Comparison of ENCODE assay signal across 9 mouse cellular contexts in genomic region chr5:136780465-136780864, GRCm38 (mm10).
A peak's percentile ranks its signal among the peaks of the same experiment; 100 is the strongest.
DNase-seq lines count a peak whose midpoint lies in the region; ATAC-seq and TF ChIP-seq lines count a peak whose summit lies in the region.
"Had no signal": no experiment of that assay in that cellular context is flagged by ENCODE, and none has a peak within 500 bp of the region (broad histone marks: within the 10 kb centered on the region; RNA-seq: fewer than 3 reads in every experiment).

No protein-coding gene starts in this region.

- no peak overlapping the region for H3K9ac ChIP-seq in heart, embryonic 11.5 days (ENCODE audit: low read depth, low read length)
- H3K9ac ChIP-seq in limb, embryonic 13.5 days: no peak overlapping the region
- H3K9ac ChIP-seq: embryonic facial prominence, embryonic 13.5 days had no signal

- no peak for ATAC-seq in heart, embryonic 11.5 days (replicated peaks; ENCODE audit: insufficient number of reproducible peaks, low FRiP score, low TSS enrichment)
- no peak for ATAC-seq in limb, embryonic 13.5 days (ENCODE audit: low FRiP score, low read depth)
- no peak for ATAC-seq in inflammation-experienced regulatory T-cells, adult 6 months

- H3K27ac ChIP-seq in heart, embryonic 11.5 days (ENCODE audit: low read depth, low read length): no peak overlapping the region
- H3K27ac ChIP-seq in limb, embryonic 13.5 days: 0 out of 2 replicates have a peak overlapping the region, but pooled peaks have one; percentile 6
- H3K27ac ChIP-seq: embryonic facial prominence, embryonic 13.5 days had no signal

- no peaks in the 10 kb centered on the region for H3K4me1 ChIP-seq in heart, embryonic 11.5 days (ENCODE audit: control insufficient read depth, insufficient read depth, low read length)
- H3K4me1 ChIP-seq in limb, embryonic 13.5 days: no peaks in the 10 kb centered on the region

- WGBS in heart, embryonic 11.5 days (ENCODE audit: insufficient replicate concordance): 40% methylated on average over 10 of the region's 10 CpGs
- WGBS in limb, embryonic 13.5 days: 51% methylated on average over 10 of the region's 10 CpGs

- TF ChIP-seq CTCF in brain, embryonic 14.5 days (IDR thresholded peaks at IDR 0.05; ENCODE audit: borderline replicate concordance, extremely low read depth, insufficient read depth, insufficient read length): peak; percentile 82

- no peak overlapping the region for H3K4me3 ChIP-seq in heart, embryonic 11.5 days (ENCODE audit: low read depth, low read length)
- H3K4me3 ChIP-seq in limb, embryonic 13.5 days: no peak overlapping the region
- H3K4me3 ChIP-seq: embryonic facial prominence, embryonic 13.5 days had no signal

- intact Hi-C loops in heart, postnatal 14 days (cut with DNase I): no loop called here

- DNase-seq in heart, postnatal 14 days: peak; percentile 16 to 59
- DNase-seq in spleen, adult 12 weeks (ENCODE audit: low spot score): peak; percentile 33
- DNase-seq in spleen, postnatal 36 days (ENCODE audit: low spot score in 2 of 2): no peak
- DNase-seq in brain, embryonic 14.5 days (ENCODE audit: low read depth): peak; percentile 23
- peak; percentile 62 for DNase-seq in splenic B cell, adult 2 months (ENCODE audit: low read depth, low spot score)

- H3K9me3 ChIP-seq in heart, embryonic 11.5 days (replicated peaks; ENCODE audit: control insufficient read depth, low read length): no peaks in the 10 kb centered on the region
- peaks cover 14% of the 10 kb centered on the region for H3K9me3 ChIP-seq in limb, embryonic 13.5 days
- H3K9me3 ChIP-seq: embryonic facial prominence, embryonic 13.5 days had no signal

- no peak overlapping the region for H3K4me2 ChIP-seq in heart, embryonic 11.5 days
- H3K4me2 ChIP-seq in limb, embryonic 13.5 days (replicated peaks): no peak overlapping the region
- H3K4me2 ChIP-seq: embryonic facial prominence, embryonic 13.5 days had no signal

- no peaks in the 10 kb centered on the region for H3K36me3 ChIP-seq in heart, embryonic 11.5 days (ENCODE audit: control insufficient read depth, insufficient read depth, low read length)
- H3K36me3 ChIP-seq in limb, embryonic 13.5 days: peaks cover 25% of the 10 kb centered on the region
- no peaks in the 10 kb centered on the region for H3K36me3 ChIP-seq in splenic B cell, adult 2 months (ENCODE audit: control insufficient read depth, insufficient read depth, low read length, poor library complexity, severe bottlenecking)

- no peak for TF ChIP-seq POLR2A in brain, embryonic 14.5 days (IDR thresholded peaks at IDR 0.05; ENCODE audit: borderline replicate concordance, extremely low read depth, insufficient read depth, insufficient read length, poor library complexity, severe bottlenecking)

- H3K27me3 ChIP-seq in heart, embryonic 11.5 days (ENCODE audit: control insufficient read depth, insufficient read depth, low read length): no peaks in the 10 kb centered on the region
- no peaks in the 10 kb centered on the region for H3K27me3 ChIP-seq in limb, embryonic 13.5 days
- H3K27me3 ChIP-seq in splenic B cell, adult 2 months (ENCODE audit: control insufficient read depth, insufficient read depth, low read length, poor library complexity, severe bottlenecking): no peaks in the 10 kb centered on the region
- H3K27me3 ChIP-seq: embryonic facial prominence, embryonic 13.5 days had no signal

Comparison
In these comparisons a context has a peak if more than half of its experiments do, and no peak if none do; other contexts are left out.
1. DNase-seq: peak in heart, postnatal 14 days (2 of 2), spleen, adult 12 weeks (single experiment), brain, embryonic 14.5 days (single experiment) and splenic B cell, adult 2 months (single experiment); none in spleen, postnatal 36 days (0 of 2).